In the genomic region with DNA sequence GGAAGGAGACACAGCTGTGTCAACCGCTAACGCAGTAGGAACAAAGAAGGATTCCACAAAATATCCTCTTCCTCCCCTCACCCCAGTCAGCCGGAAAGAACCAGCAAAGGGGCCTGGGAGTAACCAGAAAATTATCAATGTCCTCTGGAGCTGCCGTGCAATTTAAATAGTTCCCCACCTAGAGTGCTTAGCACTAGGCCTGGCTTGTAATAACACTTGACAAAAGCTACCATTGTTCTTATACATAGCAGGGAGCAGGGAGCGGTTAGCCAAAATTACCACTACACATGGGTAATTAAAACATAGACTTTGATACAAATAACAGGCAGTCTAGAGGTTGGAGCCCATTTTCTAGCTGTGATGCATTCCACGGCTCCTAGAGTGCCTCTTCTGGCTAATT, we compare ENCODE assay signal across 28 mouse cellular contexts.
DNase-seq lines count a peak whose midpoint lies in the region; ATAC-seq and TF ChIP-seq lines count a peak whose summit lies in the region.
"Had no signal": no experiment of that assay in that cellular context is flagged by ENCODE, and none has a peak within 500 bp of the region (broad histone marks: within the 10 kb centered on the region; RNA-seq: fewer than 3 reads in every experiment).

No protein-coding gene starts in this region.

- no peak overlapping the region for H3K9ac ChIP-seq in forebrain, embryonic 16.5 days (replicated peaks; ENCODE audit: low read depth, low read length)
- no peak overlapping the region for H3K9ac ChIP-seq in forebrain, embryonic 15.5 days (replicated peaks)
- no peak overlapping the region for H3K9ac ChIP-seq in midbrain, embryonic 15.5 days
- H3K9ac ChIP-seq: hindbrain, embryonic 12.5 days; liver, embryonic 15.5 days; lung, embryonic 15.5 days; neural tube, embryonic 15.5 days had no signal

- TF ChIP-seq POLR2A in brain, embryonic 14.5 days (IDR thresholded peaks at IDR 0.05; ENCODE audit: borderline replicate concordance, extremely low read depth, insufficient read depth, insufficient read length, poor library complexity, severe bottlenecking), result no peak
- TF ChIP-seq POLR2A in olfactory bulb, adult 2 months (IDR thresholded peaks at IDR 0.05; ENCODE audit: insufficient read depth, low read depth, low read length), result no peak

- no peak overlapping the region for H3K4me2 ChIP-seq in forebrain, embryonic 16.5 days (ENCODE audit: low read length)
- no peak overlapping the region for H3K4me2 ChIP-seq in forebrain, embryonic 15.5 days (replicated peaks)
- no peak overlapping the region for H3K4me2 ChIP-seq in midbrain, embryonic 15.5 days
- H3K4me2 ChIP-seq: heart, embryonic 11.5 days; hindbrain, embryonic 12.5 days; liver, embryonic 15.5 days; lung, embryonic 15.5 days; neural tube, embryonic 15.5 days had no signal

- H3K27me3 ChIP-seq in forebrain, embryonic 16.5 days (replicated peaks; ENCODE audit: control insufficient read depth, insufficient read depth, low read length), result no peaks in the 10 kb centered on the region
- H3K27me3 ChIP-seq in forebrain, embryonic 15.5 days, result no peaks in the 10 kb centered on the region
- H3K27me3 ChIP-seq in midbrain, embryonic 10.5 days (ENCODE audit: low read depth, poor library complexity, severe bottlenecking), result no peaks in the 10 kb centered on the region
- no peaks in the 10 kb centered on the region for H3K27me3 ChIP-seq in midbrain, embryonic 15.5 days (replicated peaks)
- H3K27me3 ChIP-seq: hindbrain, embryonic 12.5 days; liver, embryonic 15.5 days; lung, embryonic 15.5 days; neural tube, embryonic 15.5 days had no signal

- WGBS in forebrain, embryonic 16.5 days, result 26% methylated on average over 6 of the region's 6 CpGs
- WGBS in forebrain, embryonic 15.5 days, result 18% methylated on average over 6 of the region's 6 CpGs
- WGBS in midbrain, embryonic 10.5 days, result 65% methylated on average over 6 of the region's 6 CpGs
- WGBS in midbrain, embryonic 15.5 days, result 49% methylated on average over 6 of the region's 6 CpGs
- 23% methylated on average over 6 of the region's 6 CpGs for WGBS in olfactory bulb, adult 2 months

- H3K9me3 ChIP-seq in forebrain, embryonic 16.5 days (ENCODE audit: control insufficient read depth, low read length), result no peaks in the 10 kb centered on the region
- H3K9me3 ChIP-seq in forebrain, embryonic 15.5 days, result no peaks in the 10 kb centered on the region
- no peaks in the 10 kb centered on the region for H3K9me3 ChIP-seq in midbrain, embryonic 10.5 days (replicated peaks)
- no peaks in the 10 kb centered on the region for H3K9me3 ChIP-seq in midbrain, embryonic 15.5 days
- H3K9me3 ChIP-seq: G1E; hindbrain, embryonic 12.5 days; liver, embryonic 15.5 days; lung, embryonic 15.5 days; neural tube, embryonic 15.5 days had no signal

- no peak for TF ChIP-seq CTCF in brain, embryonic 14.5 days (IDR thresholded peaks at IDR 0.05; ENCODE audit: borderline replicate concordance, extremely low read depth, insufficient read depth, insufficient read length)
- no peak for TF ChIP-seq CTCF in olfactory bulb, adult 2 months (IDR thresholded peaks at IDR 0.05; ENCODE audit: insufficient read depth, low read depth, low read length)

- H3K4me1 ChIP-seq in forebrain, embryonic 16.5 days (replicated peaks; ENCODE audit: control insufficient read depth, insufficient read depth, low read length), result peaks cover 20% of the 10 kb centered on the region
- peaks cover 18% of the 10 kb centered on the region for H3K4me1 ChIP-seq in forebrain, embryonic 15.5 days
- H3K4me1 ChIP-seq in midbrain, embryonic 10.5 days, result peaks cover 35% of the 10 kb centered on the region
- H3K4me1 ChIP-seq in midbrain, embryonic 15.5 days, result peaks cover 9% of the 10 kb centered on the region
- H3K4me1 ChIP-seq in olfactory bulb, adult 2 months (ENCODE audit: control insufficient read depth, insufficient read depth, low read length), result no peaks in the 10 kb centered on the region; the same call in none of the 2 replicates
- H3K4me1 ChIP-seq: liver, embryonic 15.5 days; megakaryocyte, embryonic 14.5 days had no signal

- ATAC-seq in forebrain, embryonic 16.5 days, result 0 out of 2 replicates have a peak, but pooled peaks have one; percentile 32
- no peak for ATAC-seq in forebrain, embryonic 15.5 days (replicated peaks)
- no peak for ATAC-seq in midbrain, embryonic 15.5 days (replicated peaks)
- ATAC-seq: inflammation-experienced regulatory T-cells, adult 6 months had no signal

- no peak overlapping the region for H3K4me3 ChIP-seq in forebrain, embryonic 16.5 days (replicated peaks; ENCODE audit: low read length)
- H3K4me3 ChIP-seq in forebrain, embryonic 15.5 days, result no peak overlapping the region
- H3K4me3 ChIP-seq in midbrain, embryonic 10.5 days, result no peak overlapping the region
- no peak overlapping the region for H3K4me3 ChIP-seq in midbrain, embryonic 15.5 days
- H3K4me3 ChIP-seq in olfactory bulb, adult 2 months (ENCODE audit: insufficient read depth, low read depth, low read length), result no peak overlapping the region
- H3K4me3 ChIP-seq: hindbrain, embryonic 12.5 days; liver, embryonic 15.5 days; lung, embryonic 15.5 days; megakaryocyte, embryonic 14.5 days; neural tube, embryonic 15.5 days had no signal

- DNase-seq in midbrain, embryonic 10.5 days (ENCODE audit: low spot score), result no peak
- DNase-seq in brain, embryonic 14.5 days (ENCODE audit: low read depth), result peak; percentile 45
- DNase-seq in layer of hippocampus, adult 18-20 months (ENCODE audit: low spot score in 2 of 2), result no peak
- DNase-seq in kidney, adult 18-20 months, result no peak
- DNase-seq: adrenal gland, postnatal 25 days; cerebellum, adult 11-12 months; cerebellum, postnatal 10 days; gastrocnemius, postnatal 36 days; heart, postnatal 10 days; kidney, adult 9 months; kidney, postnatal 14 days; liver; lung, postnatal 36 days; thymus, adult 2 months; thymus, postnatal 4 days had no signal

- H3K27ac ChIP-seq in forebrain, embryonic 16.5 days (ENCODE audit: low read length), result no peak overlapping the region
- H3K27ac ChIP-seq in forebrain, embryonic 15.5 days (replicated peaks), result no peak overlapping the region
- H3K27ac ChIP-seq in midbrain, embryonic 10.5 days (replicated peaks), result 0 out of 2 replicates have a peak overlapping the region, but pooled peaks have one; percentile 3
- no peak overlapping the region for H3K27ac ChIP-seq in midbrain, embryonic 15.5 days
- H3K27ac ChIP-seq in olfactory bulb, adult 2 months (ENCODE audit: insufficient read depth, low read depth, low read length), result 0 out of 2 replicates have a peak overlapping the region, but pooled peaks have one; percentile 62
- H3K27ac ChIP-seq: hindbrain, embryonic 12.5 days; liver, embryonic 15.5 days; lung, embryonic 15.5 days; neural tube, embryonic 15.5 days; stomach, postnatal 0 days had no signal

- no peaks in the 10 kb centered on the region for H3K36me3 ChIP-seq in forebrain, embryonic 16.5 days (ENCODE audit: control insufficient read depth, insufficient read depth)
- H3K36me3 ChIP-seq in forebrain, embryonic 15.5 days, result no peaks in the 10 kb centered on the region
- no peaks in the 10 kb centered on the region for H3K36me3 ChIP-seq in midbrain, embryonic 10.5 days
- H3K36me3 ChIP-seq in midbrain, embryonic 15.5 days (replicated peaks), result no peaks in the 10 kb centered on the region
- H3K36me3 ChIP-seq: G1E; hindbrain, embryonic 12.5 days; liver, embryonic 15.5 days; lung, embryonic 15.5 days; neural tube, embryonic 15.5 days had no signal

Comparison
In these comparisons a context has a peak if more than half of its experiments do, and no peak if none do; other contexts are left out.
1. H3K27ac ChIP-seq: peak in midbrain, embryonic 10.5 days (single experiment) and olfactory bulb, adult 2 months (single experiment); none in forebrain, embryonic 16.5 days (single experiment), forebrain, embryonic 15.5 days (single experiment) and midbrain, embryonic 15.5 days (single experiment).